Mouse (Mus musculus) liver, postnatal 0 days (tissue): ENCODE results near the gene Lpcat2.

Experiments used
- CTCF ChIP-seq: sonication (generic); IDR thresholded peaks from 2 replicates; pipeline ENCODE4 v1.5.1; 2016; ENCODE audit warnings: antibody characterized with exemption, low read depth
- EP300 ChIP-seq: IDR thresholded peaks from 2 replicates; pipeline ENCODE4 v1.6.1; 2016; ENCODE audit warnings: antibody characterized with exemption, low read depth, mild to moderate bottlenecking

- no peak for TF ChIP-seq CTCF
- no peak for TF ChIP-seq EP300
Measured at GRCm38 (mm10) chr8:92839876-92840275, 15.3 kb upstream of the Lpcat2 start.
